Mouse (Mus musculus) G1E (cell line): ENCODE results near the gene Chn2.

Experiments used
- CTCF ChIP-seq: IDR thresholded peaks from 2 replicates; pipeline ENCODE4 v1.5.1; 2012; ENCODE audit warnings: low read depth, low read length, inconsistent platforms, mixed read lengths
- GATA2 ChIP-seq: IDR thresholded peaks from 2 replicates; pipeline ENCODE4 v1.6.1; 2012; ENCODE audit warnings: low read depth, low read length, inconsistent platforms, borderline replicate concordance
- TAL1 ChIP-seq: conservative IDR thresholded peaks from 2 replicates; pipeline ENCODE4 v1.6.1; 2012; ENCODE audit warnings: low read depth, low read length, inconsistent platforms, mixed read lengths

- no peak for TF ChIP-seq CTCF
- TF ChIP-seq GATA2, result no peak
- no peak for TF ChIP-seq TAL1
Measured at GRCm38 (mm10) chr6:54251401-54252191, 212.2 kb downstream of the Chn2 start.
